Mouse (Mus musculus) liver, embryonic 14.5 days (tissue): Measurements from ENCODE around the gene Scn4b. TPM values are rescaled to one million over a fixed set of nuclear protein-coding genes. Genes with fewer than 3 reads are reported as not detected.

Experiments used
- ATAC-seq: fragments of 200-750 bp; cut with Nextera tagmentation; 2 replicates; pipeline ENCODE4 v1.8.0; 2017; ENCODE audit warnings: moderate number of reproducible peaks, mild to moderate bottlenecking, moderate library complexity; ENCODE audit not compliant: insufficient read depth
- DNase-seq, 3 experiments: peaks; one replicate each; pipeline ENCODE4 v3.0.0-alpha.2; 2012 to 2013; ENCODE audit warnings: low read depth in 3 of 3, low spot score in 3 of 3
- H3K27ac ChIP-seq: fragments of 300-500 bp; sonication (generic); 2 replicates; pipeline ENCODE4 v1.5.1; 2014; ENCODE audit warnings: moderate library complexity, mild to moderate bottlenecking, control low read depth, inconsistent platforms
- H3K27me3 ChIP-seq: fragments of 300-500 bp; sonication (generic); 2 replicates; pipeline ENCODE4 v1.6.1; 2014; ENCODE audit warnings: mild to moderate bottlenecking, low read length, moderate library complexity; ENCODE audit not compliant: control insufficient read depth, insufficient read depth
- H3K36me3 ChIP-seq: fragments of 300-500 bp; sonication (generic); replicated peaks from 2 replicates; pipeline ENCODE4 v1.6.1; 2014; ENCODE audit warnings: low read depth; ENCODE audit not compliant: control insufficient read depth, insufficient read depth
- H3K4me1 ChIP-seq, 2 experiments: fragments of 200-500 bp in 1 of 2; fragments of 300-500 bp in 1 of 2; sonication (generic) in 1 of 2; replicated peaks; 2 replicates each; pipeline ENCODE4 v1.6.1; 2012 to 2014; ENCODE audit warnings: antibody characterized with exemption in 1 of 2, inconsistent platforms in 1 of 2, low read length in 1 of 2; ENCODE audit not compliant: control insufficient read depth in 2 of 2, insufficient read depth in 2 of 2
- H3K4me2 ChIP-seq: fragments of 300-500 bp; sonication (generic); 2 replicates; pipeline ENCODE4 v1.6.1; 2014; ENCODE audit warnings: low read depth, mild to moderate bottlenecking, control low read depth, moderate library complexity
- H3K4me3 ChIP-seq, 2 experiments: fragments of 200-500 bp in 1 of 2; fragments of 300-500 bp in 1 of 2; sonication (generic) in 1 of 2; 2 replicates each; pipeline ENCODE4 v1.5.1; 2012 to 2014; ENCODE audit warnings: low read depth in 2 of 2, low read length in 2 of 2, mild to moderate bottlenecking in 2 of 2, control low read depth in 1 of 2, inconsistent platforms in 1 of 2, moderate library complexity in 1 of 2; ENCODE audit not compliant: insufficient read depth in 1 of 2
- H3K9ac ChIP-seq: fragments of 300-500 bp; sonication (generic); replicated peaks from 2 replicates; pipeline ENCODE4 v1.6.1; 2014; ENCODE audit warnings: mild to moderate bottlenecking, control low read depth, moderate library complexity
- H3K9me3 ChIP-seq: fragments of 300-500 bp; sonication (generic); 2 replicates; pipeline ENCODE4 v1.6.1; 2016; ENCODE audit warnings: low read length, mixed read lengths; ENCODE audit not compliant: control insufficient read depth
- CTCF ChIP-seq: IDR thresholded peaks from 2 replicates; pipeline ENCODE4 v1.5.1; 2016; ENCODE audit warnings: antibody characterized with exemption, low read depth, control low read depth
- EP300 ChIP-seq: IDR thresholded peaks from 2 replicates; pipeline ENCODE4 v1.6.1; 2016; ENCODE audit warnings: antibody characterized with exemption, low read depth
- WGBS: fragments of 180-500 bp; shearing (Covaris S2); extraction: QIAGEN DNeasy Blood & Tissue Kit; methylation state at CpG from one replicate; pipeline ENCODE4 v1.1.7; 2014; ENCODE audit not compliant: insufficient replicate concordance; 5-methylcytosine and 5-hydroxymethylcytosine counted together
- polyA plus RNA-seq, 2 experiments: library from polyadenylated mRNA; depleted of rRNA in 1 of 2; stranded (reverse) in 1 of 2; unstranded in 1 of 2; fragments of >200 nt; fragmentation: Nextera tagmentation in 1 of 2; extraction: Ambion mirVana in 1 of 2; gene quantifications; 2 replicates each; pipeline versions ENCODE4 v1.2.1 to v1.2.3; 2012 to 2014

Scn4b gene
- polyA plus RNA-seq, 2 experiments: 0.01 to 0.06 TPM

GRCm38 (mm10) chr9:45126941-45127340, 11.3 kb upstream of the Scn4b start:
- H3K4me3 ChIP-seq: no peak overlapping the region
- TF ChIP-seq CTCF: no peak
- no peak for TF ChIP-seq EP300
- no peak overlapping the region for H3K27ac ChIP-seq
- no peaks in the 10 kb centered on the region for H3K4me1 ChIP-seq
- no peaks in the 10 kb centered on the region for H3K27me3 ChIP-seq
- H3K9ac ChIP-seq: no peak overlapping the region
- H3K4me2 ChIP-seq: no peak overlapping the region
- no peaks in the 10 kb centered on the region for H3K9me3 ChIP-seq
- H3K36me3 ChIP-seq: no peaks in the 10 kb centered on the region
- ATAC-seq (no peak), DNase-seq (no peak)
- 41% methylated on average over 7 of the region's 7 CpGs for WGBS

- H3K4me1 ChIP-seq: peaks cover 0 to 1% of the 10 kb centered on the region in 2 experiments; a peak in 2 of 4 replicates
Observed at GRCm38 (mm10) chr9:45130119-45130518, 8.1 kb upstream of the Scn4b start.

GRCm38 (mm10) chr9:45133484-45134310, 4.5 kb upstream of the Scn4b start:
- Histone ChIP-seq H3K9ac (no peak overlapping the region), H3K4me1 (peaks cover 0 to 4% of the 10 kb centered on the region in 2 experiments; a peak in 2 of 4 replicates), H3K27ac (no peak overlapping the region), H3K4me2 (no peak overlapping the region), H3K36me3 (no peaks in the 10 kb centered on the region), H3K9me3 (no peaks in the 10 kb centered on the region), H3K27me3 (peaks cover 24% of the 10 kb centered on the region), H3K4me3 (no peak overlapping the region)
- WGBS: 17% methylated on average over 5 of the region's 5 CpGs
- peak in 1 of 3 experiments; percentile 13 for DNase-seq
- TF ChIP-seq EP300 (no peak), CTCF (peak; percentile 66)
- no peak for ATAC-seq

More at GRCm38 (mm10) chr9:45130119-45130518, 8.1 kb upstream of the Scn4b start:
- no peak overlapping the region for H3K9ac ChIP-seq
- H3K27me3 ChIP-seq: no peaks in the 10 kb centered on the region
- no peak overlapping the region for H3K4me3 ChIP-seq
- no peak for ATAC-seq
- WGBS: 51% methylated on average over 3 of the region's 3 CpGs
- H3K4me2 ChIP-seq: no peak overlapping the region
- H3K9me3 ChIP-seq: no peaks in the 10 kb centered on the region
- no peaks in the 10 kb centered on the region for H3K36me3 ChIP-seq
- no peak for TF ChIP-seq CTCF
- TF ChIP-seq EP300: no peak
- DNase-seq: no peak
- no peak overlapping the region for H3K27ac ChIP-seq

- Histone ChIP-seq H3K9ac (no peak overlapping the region), H3K36me3 (no peaks in the 10 kb centered on the region), H3K4me2 (no peak overlapping the region), H3K27me3 (peaks cover 35% of the 10 kb centered on the region), H3K9me3 (no peaks in the 10 kb centered on the region), H3K4me1 (peaks cover 0 to 4% of the 10 kb centered on the region in 2 experiments; a peak in 2 of 4 replicates), H3K27ac (no peak overlapping the region), H3K4me3 (no peak overlapping the region)
- 8% methylated on average over 7 of the region's 7 CpGs for WGBS
- ATAC-seq (peak; percentile 76), DNase-seq (peak in 2 of 3 experiments; percentile 22 to 23)
- no peak for TF ChIP-seq EP300
- TF ChIP-seq CTCF: no peak
Observed at GRCm38 (mm10) chr9:45136442-45137169, 1.6 kb upstream of the Scn4b start.

- Histone ChIP-seq H3K4me1 (peaks cover 0 to 2% of the 10 kb centered on the region in 2 experiments; a peak in 1 of 4 replicates), H3K27ac (no peak overlapping the region), H3K9me3 (no peaks in the 10 kb centered on the region), H3K4me2 (peak overlapping the region; percentile 43), H3K27me3 (peaks cover 35% of the 10 kb centered on the region), H3K9ac (no peak overlapping the region), H3K4me3 (peak overlapping the region in 1 of 2 experiments; percentile 23; a peak in 2 of 4 replicates), H3K36me3 (no peaks in the 10 kb centered on the region)
- 11% methylated on average over 7 of the region's 7 CpGs for WGBS
- DNase-seq (no peak), ATAC-seq (no peak)
- TF ChIP-seq EP300 (no peak), CTCF (no peak)
Observed at GRCm38 (mm10) chr9:45139082-45139481, 887 bp downstream of the Scn4b start.
